Mouse (Mus musculus) ES-Bruce4 (cell line): ENCODE results near the gene Acoxl. TPM values are rescaled to one million over a fixed set of nuclear protein-coding genes. Genes with fewer than 3 reads are reported as not detected.

Source experiments
- H3K27ac ChIP-seq: 2 replicates; pipeline ENCODE4 v1.5.1; 2012; ENCODE audit warnings: low read length, inconsistent platforms; ENCODE audit not compliant: insufficient read depth
- H3K27me3 ChIP-seq: 2 replicates; pipeline ENCODE4 v1.6.1; 2012; ENCODE audit warnings: mild to moderate bottlenecking, low read length, inconsistent platforms; ENCODE audit not compliant: control insufficient read depth, poor library complexity, insufficient read depth, severe bottlenecking
- H3K36me3 ChIP-seq: 2 replicates; pipeline ENCODE4 v1.6.1; 2012; ENCODE audit warnings: inconsistent platforms, mild to moderate bottlenecking, low read length, moderate library complexity; ENCODE audit not compliant: control insufficient read depth, poor library complexity, insufficient read depth, severe bottlenecking
- H3K4me1 ChIP-seq: one replicate; pipeline ENCODE4 v1.8.1; 2011; ENCODE audit warnings: low read length; ENCODE audit not compliant: control insufficient read depth, insufficient read depth
- H3K4me3 ChIP-seq: 2 replicates; pipeline ENCODE4 v1.5.1; 2011; ENCODE audit warnings: low read depth, mild to moderate bottlenecking, low read length
- H3K9ac ChIP-seq: 2 replicates; pipeline ENCODE4 v1.6.1; 2012; ENCODE audit warnings: low read depth, mild to moderate bottlenecking, inconsistent platforms; ENCODE audit not compliant: poor library complexity, severe bottlenecking
- H3K9me3 ChIP-seq: replicated peaks from 2 replicates; pipeline ENCODE4 v1.6.1; 2012; ENCODE audit warnings: mild to moderate bottlenecking, low read length, inconsistent platforms; ENCODE audit not compliant: control insufficient read depth, poor library complexity, insufficient read depth, severe bottlenecking
- CTCF ChIP-seq: IDR thresholded peaks from one replicate; pipeline ENCODE4 v1.8.1; 2011; ENCODE audit warnings: low read depth, low read length
- EP300 ChIP-seq: IDR thresholded peaks from 2 replicates; pipeline ENCODE4 v1.6.1; 2011; ENCODE audit warnings: low read depth, low read length; ENCODE audit not compliant: insufficient read depth
- POLR2A ChIP-seq: IDR thresholded peaks from one replicate; pipeline ENCODE4 v1.8.1; 2011; ENCODE audit warnings: low read length; ENCODE audit not compliant: insufficient read depth
- polyA plus RNA-seq: library from polyadenylated mRNA; stranded (reverse); fragments of >200 nt; gene quantifications from 2 replicates; pipeline ENCODE4 v1.2.4, GENCODE M21; 2011; ENCODE audit warnings: low read depth; ENCODE audit not compliant: missing spikeins, insufficient read depth, insufficient read length

Acoxl gene
- polyA plus RNA-seq, 1 experiment: not detected

GRCm38 (mm10) chr2:128032111-128032510, 193.4 kb downstream of the Acoxl start:
- Histone ChIP-seq H3K36me3 (no peaks in the 10 kb centered on the region), H3K27ac (no peak overlapping the region), H3K27me3 (no peaks in the 10 kb centered on the region), H3K4me1 (no peaks in the 10 kb centered on the region), H3K9me3 (no peaks in the 10 kb centered on the region), H3K9ac (no peak overlapping the region), H3K4me3 (no peak overlapping the region)
- TF ChIP-seq CTCF (no peak), POLR2A (no peak)

GRCm38 (mm10) chr2:128033503-128033902, 194.8 kb downstream of the Acoxl start:
- Histone ChIP-seq H3K9ac (no peak overlapping the region), H3K9me3 (no peaks in the 10 kb centered on the region), H3K36me3 (no peaks in the 10 kb centered on the region), H3K27ac (no peak overlapping the region), H3K27me3 (no peaks in the 10 kb centered on the region), H3K4me3 (no peak overlapping the region), H3K4me1 (no peaks in the 10 kb centered on the region)
- TF ChIP-seq POLR2A (no peak), CTCF (no peak), EP300 (no peak)

GRCm38 (mm10) chr2:128034066-128034665, 195.5 kb downstream of the Acoxl start:
- Histone ChIP-seq H3K9me3 (no peaks in the 10 kb centered on the region), H3K36me3 (no peaks in the 10 kb centered on the region), H3K4me1 (no peaks in the 10 kb centered on the region), H3K4me3 (no peak overlapping the region), H3K9ac (no peak overlapping the region), H3K27ac (no peak overlapping the region), H3K27me3 (no peaks in the 10 kb centered on the region)
- TF ChIP-seq EP300 (no peak), CTCF (no peak), POLR2A (no peak)

- no peaks in the 10 kb centered on the region for H3K4me1 ChIP-seq
- no peaks in the 10 kb centered on the region for H3K9me3 ChIP-seq
- TF ChIP-seq POLR2A (no peak), CTCF (no peak), EP300 (no peak)
- no peak overlapping the region for H3K9ac ChIP-seq
- H3K4me3 ChIP-seq: no peak overlapping the region
- H3K27ac ChIP-seq: no peak overlapping the region
- no peaks in the 10 kb centered on the region for H3K36me3 ChIP-seq
- H3K27me3 ChIP-seq: no peaks in the 10 kb centered on the region
Observed at GRCm38 (mm10) chr2:128038259-128038890, 199.7 kb downstream of the Acoxl start.

- Histone ChIP-seq H3K9ac (no peak overlapping the region), H3K27me3 (no peaks in the 10 kb centered on the region), H3K4me3 (no peak overlapping the region), H3K9me3 (no peaks in the 10 kb centered on the region), H3K36me3 (no peaks in the 10 kb centered on the region), H3K27ac (no peak overlapping the region), H3K4me1 (no peaks in the 10 kb centered on the region)
- TF ChIP-seq CTCF (no peak), POLR2A (no peak), EP300 (no peak)
Observed at GRCm38 (mm10) chr2:128041066-128041750, 202.5 kb downstream of the Acoxl start.

- Histone ChIP-seq H3K27ac (no peak overlapping the region), H3K4me3 (no peak overlapping the region), H3K9ac (no peak overlapping the region), H3K27me3 (no peaks in the 10 kb centered on the region), H3K9me3 (no peaks in the 10 kb centered on the region), H3K36me3 (no peaks in the 10 kb centered on the region), H3K4me1 (no peaks in the 10 kb centered on the region)
- TF ChIP-seq POLR2A (no peak), EP300 (no peak), CTCF (no peak)
Observed at GRCm38 (mm10) chr2:128046454-128046853, 207.8 kb downstream of the Acoxl start.
